Mouse (Mus musculus): ENCODE data around the gene Dmrt2. TPM values are rescaled to one million over a fixed set of nuclear protein-coding genes. Genes with fewer than 3 reads are reported as not detected.

Gene Dmrt2
- 0.29 TPM for polyA plus RNA-seq (2015; fragmentation: Illumina TruSeq; extraction: RNeasy Lipid Tissue Mini Kit (QIAGEN cat#74804); ENCODE audit: insufficient read depth, low replicate concordance)

DNA sequence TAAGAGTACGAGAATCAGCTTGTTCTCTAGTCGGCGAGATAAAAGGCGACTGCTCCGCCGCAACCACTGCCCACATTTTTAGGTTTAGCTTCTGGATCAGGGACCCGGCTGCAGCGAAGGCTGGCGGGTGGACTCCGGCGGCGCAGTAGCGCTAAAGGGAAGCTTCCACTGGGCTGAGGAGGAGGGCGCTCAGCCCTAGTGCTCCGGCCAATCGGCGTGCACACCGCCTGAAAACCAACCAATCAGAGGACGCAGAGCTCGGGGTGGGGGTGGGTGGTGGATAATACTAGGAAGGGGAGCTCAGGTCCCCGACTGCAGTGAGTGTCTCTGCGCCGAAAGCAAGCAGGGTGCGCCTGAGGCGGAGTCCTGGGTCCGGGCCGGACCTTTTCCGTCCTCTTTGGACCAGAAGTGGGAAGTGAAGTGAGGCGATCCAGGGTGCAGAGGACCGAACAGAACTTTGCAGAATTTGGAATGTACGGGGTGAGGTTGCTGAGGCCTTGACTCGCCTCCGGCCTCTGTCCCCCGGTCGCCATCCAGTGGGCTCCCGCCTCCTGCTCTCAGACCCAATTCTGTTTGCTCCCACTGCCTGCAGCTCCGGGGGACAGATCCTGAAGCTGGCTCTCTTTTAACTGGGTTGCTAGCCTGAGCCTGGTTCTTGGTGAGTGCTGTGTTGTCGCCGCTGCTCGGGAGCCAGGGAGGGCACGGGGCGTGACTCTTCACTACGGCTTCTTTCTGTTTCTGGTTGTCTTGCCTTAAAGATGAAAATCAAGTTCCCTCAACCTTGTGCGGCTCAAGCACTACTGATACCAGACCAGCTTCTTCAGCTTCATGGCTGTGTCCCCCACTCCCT lies at the start of gene Dmrt2:
Gene Dmrt2, plus strand, starts transcription at position 311 of the 850 bp plus-strand sequence.

Other genes starting within 250 kb of the Dmrt2 start
- not detected for gene Dmrt1, start 166.8 kb upstream of the Dmrt2 start, polyA plus RNA-seq (2015; fragmentation: Illumina TruSeq; extraction: RNeasy Lipid Tissue Mini Kit (QIAGEN cat#74804); ENCODE audit: insufficient read depth, low replicate concordance)
- not detected for gene Dmrt3, start 62.1 kb upstream of the Dmrt2 start, polyA plus RNA-seq (2015; fragmentation: Illumina TruSeq; extraction: RNeasy Lipid Tissue Mini Kit (QIAGEN cat#74804); ENCODE audit: insufficient read depth, low replicate concordance)

Data from spleen, adult 10 weeks (tissue).